Mouse (Mus musculus): ENCODE results near the gene Frmpd3. TPM values are rescaled to one million over a fixed set of nuclear protein-coding genes. Genes with fewer than 3 reads are reported as not detected.

Gene Frmpd3
- polyA plus RNA-seq, 1 experiment: not detected

GRCm38 (mm10) chrX:140406079-140406478 lies 64.0 kb downstream of the Frmpd3 start:
- no peak for TF ChIP-seq POLR2A (IDR thresholded peaks at IDR 0.05; ENCODE audit: borderline replicate concordance, low read depth, low read length)
- Histone ChIP-seq H3K4me3 (ENCODE audit: insufficient read depth, low read length) (no peak overlapping the region), H3K4me1 (ENCODE audit: control insufficient read depth, insufficient read depth, low read length) (no peaks in the 10 kb centered on the region), H3K27ac (ENCODE audit: insufficient read depth, low read depth, low read length) (no peak overlapping the region)

GRCm38 (mm10) chrX:140406501-140406900 lies 64.4 kb downstream of the Frmpd3 start:
- TF ChIP-seq POLR2A (IDR thresholded peaks at IDR 0.05; ENCODE audit: borderline replicate concordance, low read depth, low read length) (no peak), CTCF (IDR thresholded peaks at IDR 0.05; ENCODE audit: low read depth, low read length) (no peak)
- no peaks in the 10 kb centered on the region for H3K4me1 ChIP-seq (ENCODE audit: control insufficient read depth, insufficient read depth, low read length)
- no peak overlapping the region for H3K27ac ChIP-seq (ENCODE audit: insufficient read depth, low read depth, low read length)
- no peak overlapping the region for H3K4me3 ChIP-seq (ENCODE audit: insufficient read depth, low read length)

- H3K27ac ChIP-seq (ENCODE audit: insufficient read depth, low read depth, low read length): no peak overlapping the region
- TF ChIP-seq POLR2A (IDR thresholded peaks at IDR 0.05; ENCODE audit: borderline replicate concordance, low read depth, low read length) (no peak), CTCF (IDR thresholded peaks at IDR 0.05; ENCODE audit: low read depth, low read length) (no peak)
- no peak overlapping the region for H3K4me3 ChIP-seq (ENCODE audit: insufficient read depth, low read length)
- H3K4me1 ChIP-seq (ENCODE audit: control insufficient read depth, insufficient read depth, low read length): no peaks in the 10 kb centered on the region
These were observed 65.5 kb downstream of the Frmpd3 start for GRCm38 (mm10) chrX:140407593-140407992.

DNA sequence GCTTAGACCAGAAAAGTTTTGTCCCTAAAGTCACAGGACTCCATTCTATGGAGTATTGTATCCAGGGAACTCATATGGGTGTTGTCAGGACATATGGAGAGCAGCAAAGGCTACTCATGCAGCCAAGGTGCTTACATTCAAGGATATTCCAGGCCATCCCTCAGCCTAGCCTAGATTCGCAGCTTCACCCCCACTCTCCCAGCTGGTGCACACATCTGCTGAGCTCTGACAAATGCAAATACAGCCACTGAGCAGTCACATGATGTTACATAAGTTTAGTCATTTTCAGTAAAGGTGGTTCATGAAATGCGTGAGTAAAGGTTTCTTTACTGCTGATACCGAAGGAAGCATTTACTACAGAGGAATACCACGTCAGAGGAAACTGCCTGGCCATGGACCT lies 76.4 kb downstream of the Frmpd3 start:
- no peak for TF ChIP-seq POLR2A (IDR thresholded peaks at IDR 0.05; ENCODE audit: borderline replicate concordance, low read depth, low read length)
- TF ChIP-seq CTCF (IDR thresholded peaks at IDR 0.05; ENCODE audit: low read depth, low read length): no peak
- no peaks in the 10 kb centered on the region for H3K4me1 ChIP-seq (ENCODE audit: control insufficient read depth, insufficient read depth, low read length)
- H3K4me3 ChIP-seq (ENCODE audit: insufficient read depth, low read length): no peak overlapping the region
- H3K27ac ChIP-seq (ENCODE audit: insufficient read depth, low read depth, low read length): no peak overlapping the region

- Histone ChIP-seq H3K4me3 (ENCODE audit: insufficient read depth, low read length) (no peak overlapping the region), H3K27ac (ENCODE audit: insufficient read depth, low read depth, low read length) (no peak overlapping the region), H3K4me1 (ENCODE audit: control insufficient read depth, insufficient read depth, low read length) (no peaks in the 10 kb centered on the region)
- TF ChIP-seq POLR2A (IDR thresholded peaks at IDR 0.05; ENCODE audit: borderline replicate concordance, low read depth, low read length) (no peak), CTCF (IDR thresholded peaks at IDR 0.05; ENCODE audit: low read depth, low read length) (no peak)
These were observed 85.1 kb downstream of the Frmpd3 start for GRCm38 (mm10) chrX:140427124-140427523.

- H3K4me3 ChIP-seq (ENCODE audit: insufficient read depth, low read length): no peak overlapping the region
- no peaks in the 10 kb centered on the region for H3K4me1 ChIP-seq (ENCODE audit: control insufficient read depth, insufficient read depth, low read length)
- no peak overlapping the region for H3K27ac ChIP-seq (ENCODE audit: insufficient read depth, low read depth, low read length)
- TF ChIP-seq CTCF (IDR thresholded peaks at IDR 0.05; ENCODE audit: low read depth, low read length) (no peak), POLR2A (IDR thresholded peaks at IDR 0.05; ENCODE audit: borderline replicate concordance, low read depth, low read length) (no peak)
These were observed 86.2 kb downstream of the Frmpd3 start for GRCm38 (mm10) chrX:140428252-140428651.

DNA sequence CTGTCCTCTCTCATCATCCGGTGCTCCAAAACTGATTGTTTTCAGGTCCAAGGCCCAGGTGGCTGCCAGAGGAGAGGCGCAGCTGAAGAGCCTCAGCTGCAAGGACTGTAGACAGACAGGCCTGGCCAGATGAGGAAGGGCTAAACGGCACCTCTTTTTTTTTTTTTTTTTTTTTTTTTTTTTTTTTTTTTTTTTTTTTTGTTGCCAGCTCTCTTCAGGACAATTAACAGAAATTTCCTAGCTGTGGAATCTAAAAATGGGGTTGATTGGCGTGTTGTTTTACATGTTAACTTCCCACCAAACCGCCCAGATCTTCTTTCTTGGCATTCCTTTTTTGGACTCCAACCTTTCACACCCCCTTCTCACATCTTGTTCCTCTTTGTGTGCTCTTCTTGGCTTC lies 87.9 kb downstream of the Frmpd3 start:
- H3K4me3 ChIP-seq (ENCODE audit: insufficient read depth, low read length): no peak overlapping the region
- H3K27ac ChIP-seq (ENCODE audit: insufficient read depth, low read depth, low read length): no peak overlapping the region
- TF ChIP-seq POLR2A (IDR thresholded peaks at IDR 0.05; ENCODE audit: borderline replicate concordance, low read depth, low read length) (no peak), CTCF (IDR thresholded peaks at IDR 0.05; ENCODE audit: low read depth, low read length) (no peak)
- H3K4me1 ChIP-seq (ENCODE audit: control insufficient read depth, insufficient read depth, low read length): no peaks in the 10 kb centered on the region

DNA sequence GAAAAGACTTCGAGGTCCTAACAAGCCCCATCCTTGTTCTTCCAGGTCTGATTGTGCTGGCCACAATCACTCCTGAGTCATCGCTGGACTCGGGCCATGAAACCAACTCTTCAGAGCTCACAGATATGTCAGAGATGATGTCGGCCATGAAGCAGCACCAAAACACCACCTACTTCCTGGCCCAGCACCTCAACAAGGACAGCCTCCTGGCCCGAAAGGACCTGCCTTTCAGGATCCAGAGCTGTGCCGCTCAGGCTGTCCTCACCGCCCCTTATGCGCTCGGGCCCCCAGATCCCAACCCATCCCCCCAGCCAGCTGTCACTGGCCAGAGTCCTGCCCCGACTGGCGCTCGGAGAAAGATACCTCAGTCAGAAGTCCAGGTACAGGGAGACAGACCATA lies 88.4 kb downstream of the Frmpd3 start:
- H3K27ac ChIP-seq (ENCODE audit: insufficient read depth, low read depth, low read length): no peak overlapping the region
- TF ChIP-seq POLR2A (IDR thresholded peaks at IDR 0.05; ENCODE audit: borderline replicate concordance, low read depth, low read length) (no peak), CTCF (IDR thresholded peaks at IDR 0.05; ENCODE audit: low read depth, low read length) (no peak)
- H3K4me3 ChIP-seq (ENCODE audit: insufficient read depth, low read length): no peak overlapping the region
- no peaks in the 10 kb centered on the region for H3K4me1 ChIP-seq (ENCODE audit: control insufficient read depth, insufficient read depth, low read length)

- TF ChIP-seq CTCF (IDR thresholded peaks at IDR 0.05; ENCODE audit: low read depth, low read length) (no peak), POLR2A (IDR thresholded peaks at IDR 0.05; ENCODE audit: borderline replicate concordance, low read depth, low read length) (no peak)
- H3K27ac ChIP-seq (ENCODE audit: insufficient read depth, low read depth, low read length): no peak overlapping the region
- no peak overlapping the region for H3K4me3 ChIP-seq (ENCODE audit: insufficient read depth, low read length)
- H3K4me1 ChIP-seq (ENCODE audit: control insufficient read depth, insufficient read depth, low read length): no peaks in the 10 kb centered on the region
These were observed 89.9 kb downstream of the Frmpd3 start for GRCm38 (mm10) chrX:140431981-140432380.

- no peak for TF ChIP-seq POLR2A (IDR thresholded peaks at IDR 0.05; ENCODE audit: borderline replicate concordance, low read depth, low read length)
- no peak overlapping the region for H3K4me3 ChIP-seq (ENCODE audit: insufficient read depth, low read length)
- no peaks in the 10 kb centered on the region for H3K4me1 ChIP-seq (ENCODE audit: control insufficient read depth, insufficient read depth, low read length)
- no peak overlapping the region for H3K27ac ChIP-seq (ENCODE audit: insufficient read depth, low read depth, low read length)
These were observed 90.7 kb downstream of the Frmpd3 start for GRCm38 (mm10) chrX:140432786-140433185.

DNA sequence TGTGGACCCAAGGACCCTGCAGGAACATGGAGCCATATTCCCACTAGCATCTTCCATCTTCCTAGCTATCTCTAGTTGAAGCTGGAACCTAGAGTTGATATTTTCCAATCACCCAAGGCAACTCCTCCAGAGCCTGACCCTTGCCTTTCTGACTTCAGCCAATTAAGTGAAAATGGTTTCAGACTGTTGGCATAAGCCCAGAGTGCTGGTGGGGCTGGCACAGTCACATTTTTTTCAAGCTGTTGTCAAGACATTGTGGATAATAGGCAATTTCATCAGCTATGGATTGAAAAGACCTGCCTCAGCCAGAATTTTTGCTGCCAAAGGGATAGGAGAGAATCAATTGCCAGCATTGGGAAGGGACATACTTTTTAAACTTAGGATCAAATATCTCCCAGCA lies 95.8 kb downstream of the Frmpd3 start:
- TF ChIP-seq POLR2A (IDR thresholded peaks at IDR 0.05; ENCODE audit: borderline replicate concordance, low read depth, low read length) (no peak), CTCF (IDR thresholded peaks at IDR 0.05; ENCODE audit: low read depth, low read length) (no peak)
- Histone ChIP-seq H3K4me3 (ENCODE audit: insufficient read depth, low read length) (no peak overlapping the region), H3K4me1 (ENCODE audit: control insufficient read depth, insufficient read depth, low read length) (no peaks in the 10 kb centered on the region), H3K27ac (ENCODE audit: insufficient read depth, low read depth, low read length) (no peak overlapping the region)
